Mouse (Mus musculus) right cerebral cortex, postnatal 4 days (tissue): ENCODE measurements at regions not wholly inside any gene's neighbourhood (a gene's known extent, or its start where the extent isn't known, plus 50 kb on each side); places are given as distances from the start of the nearest gene placed in this dataset.
"Not testable (repeated sequence)": the region's sequence is repeated elsewhere in the genome, so short reads cannot be mapped to it uniquely, and the experiment has no call there.

Experiments used
- DNase-seq: peaks from one replicate; pipeline ENCODE4 v3.0.0-alpha.2; 2022

GRCm38 (mm10) chr16:55168433-55168832 lies 129.4 kb downstream of the Zpld1 start:
- DNase-seq: no peak

- no peak for DNase-seq
Observed at GRCm38 (mm10) chr16:55166181-55166848, 131.5 kb downstream of the Zpld1 start.

DNA sequence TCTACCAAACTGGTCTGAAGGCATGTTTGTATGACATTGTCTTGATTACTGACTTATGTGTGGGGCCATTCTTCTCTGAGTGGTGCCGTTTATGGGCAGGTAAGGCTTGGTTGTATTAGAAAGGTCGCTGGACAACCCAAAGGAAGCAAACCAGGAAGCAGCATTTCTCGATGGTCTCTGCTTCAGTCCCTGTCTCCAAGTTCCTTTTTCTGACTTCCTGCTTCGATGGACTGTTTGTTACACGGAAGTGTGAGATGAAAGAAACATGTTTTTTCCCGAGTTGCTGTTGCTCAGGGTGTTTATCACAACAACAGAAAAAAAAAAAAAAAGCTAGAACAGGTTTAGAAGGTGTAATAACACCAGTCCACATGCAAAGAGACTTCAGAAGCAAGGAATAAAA lies 134.9 kb downstream of the Zpld1 start:
- DNase-seq: no peak

DNA sequence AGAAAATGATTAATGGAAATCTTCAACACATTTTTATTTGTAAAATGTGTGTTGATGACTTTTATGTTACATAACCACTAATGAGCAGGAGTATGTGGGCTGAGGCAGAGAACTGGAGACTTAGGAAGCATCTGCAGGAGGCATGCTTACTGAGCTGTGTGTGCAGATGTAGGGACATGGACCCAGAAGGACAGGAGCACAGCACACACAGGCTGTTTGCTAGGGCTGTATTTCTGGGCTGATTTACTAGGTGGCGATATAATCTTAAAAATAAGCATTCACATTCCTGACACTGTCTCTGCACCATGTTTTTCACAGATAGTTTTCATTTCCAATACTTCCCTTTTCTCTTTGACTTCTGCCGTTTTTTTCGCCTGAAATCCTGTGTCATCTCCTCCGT lies 146.1 kb downstream of the Zpld1 start:
- peak; percentile 5 for DNase-seq

DNA sequence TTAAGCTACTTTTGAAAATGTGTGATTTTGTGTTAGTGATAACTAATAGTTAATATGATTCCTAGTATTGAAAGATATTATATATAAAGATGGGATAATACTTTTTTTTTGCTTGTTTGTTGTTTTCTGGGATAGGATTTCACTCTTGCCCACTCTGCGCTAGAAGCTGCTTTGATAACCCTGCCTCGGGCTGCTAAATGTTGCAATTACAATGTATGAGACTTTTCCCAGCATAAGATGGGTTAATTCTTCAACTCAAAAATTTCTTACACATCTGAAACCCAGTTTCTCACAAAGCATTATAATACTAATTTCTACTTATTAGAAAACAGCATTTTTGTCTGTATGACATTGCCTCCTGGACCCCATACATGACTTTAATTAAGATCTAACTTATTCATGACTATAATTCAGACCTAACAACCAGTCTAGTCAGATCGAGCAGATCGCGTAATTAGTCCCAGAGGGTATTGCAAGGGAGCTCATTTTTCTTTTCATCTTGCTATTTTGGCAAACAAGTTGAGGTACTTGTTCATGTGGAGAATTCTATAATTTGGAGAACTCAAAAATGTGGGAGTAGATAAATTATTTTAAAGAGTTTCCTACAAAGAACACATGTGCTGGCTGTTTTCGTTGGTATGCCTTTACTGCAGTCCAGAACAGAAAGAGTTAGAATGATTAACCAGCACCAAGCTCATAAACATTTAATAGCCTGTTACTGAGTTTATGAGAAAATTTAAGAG lies 155.2 kb downstream of the Zpld1 start:
- DNase-seq: no peak

DNA sequence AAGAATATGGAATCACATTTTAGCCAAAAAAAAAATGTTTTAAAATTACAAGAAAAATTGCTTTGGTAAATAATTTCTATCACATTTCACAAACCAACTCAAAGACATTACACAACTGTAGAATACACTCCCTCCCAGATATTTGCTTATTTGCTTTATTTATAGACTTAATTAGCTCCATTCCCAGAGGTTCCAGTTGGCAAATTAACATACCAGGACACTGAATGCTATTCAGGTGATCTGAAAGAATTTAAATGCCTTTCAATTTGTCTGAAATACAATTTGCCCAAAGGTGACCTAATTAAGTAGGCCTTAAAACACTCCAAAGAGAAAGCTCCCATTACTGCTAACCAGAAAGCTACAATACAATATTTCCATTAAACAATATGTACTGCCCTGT lies 162.8 kb downstream of the Zpld1 start:
- no peak for DNase-seq

DNA sequence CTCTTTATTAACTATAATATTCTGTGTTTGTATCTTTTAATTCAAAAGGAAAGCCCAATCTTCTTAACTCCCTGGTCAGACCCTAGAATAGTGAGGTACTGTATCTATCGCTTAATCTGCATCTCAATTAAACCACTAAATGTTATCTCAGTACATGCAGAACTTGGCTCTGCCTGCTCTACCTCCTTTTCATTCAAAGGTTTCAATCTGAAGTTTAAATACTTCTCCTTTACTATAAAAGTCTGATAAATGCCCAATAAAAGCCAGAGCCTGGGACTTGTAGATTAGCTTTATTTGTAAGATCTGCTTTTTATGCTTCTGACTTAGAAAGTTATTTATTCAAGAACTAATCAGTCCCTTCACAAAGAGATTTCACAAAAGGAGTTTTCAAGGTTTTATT lies 200.1 kb downstream of the Zpld1 start:
- DNase-seq: no peak

DNA sequence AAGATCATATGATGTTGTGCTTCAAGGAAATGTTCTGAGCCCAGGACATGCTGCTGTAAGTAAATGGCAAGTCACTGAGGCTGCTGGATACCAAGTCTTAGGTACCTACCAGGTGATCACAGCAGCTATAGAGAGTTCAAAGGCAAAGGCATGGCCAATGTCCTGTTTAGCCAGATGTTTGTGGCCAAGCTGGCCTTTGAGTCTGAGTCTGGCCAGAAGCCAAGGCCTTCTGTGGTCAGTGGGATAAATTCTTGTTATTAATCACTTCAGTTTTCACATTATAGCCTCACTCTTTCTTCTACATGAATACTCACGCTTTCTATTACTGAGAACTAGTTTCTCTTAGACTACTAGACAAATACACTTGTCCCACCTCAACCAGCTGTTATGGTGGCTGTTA lies 210.3 kb downstream of the Zpld1 start:
- no peak for DNase-seq

GRCm38 (mm10) chr16:55076172-55076571 lies 221.6 kb downstream of the Zpld1 start:
- DNase-seq: no peak

DNA sequence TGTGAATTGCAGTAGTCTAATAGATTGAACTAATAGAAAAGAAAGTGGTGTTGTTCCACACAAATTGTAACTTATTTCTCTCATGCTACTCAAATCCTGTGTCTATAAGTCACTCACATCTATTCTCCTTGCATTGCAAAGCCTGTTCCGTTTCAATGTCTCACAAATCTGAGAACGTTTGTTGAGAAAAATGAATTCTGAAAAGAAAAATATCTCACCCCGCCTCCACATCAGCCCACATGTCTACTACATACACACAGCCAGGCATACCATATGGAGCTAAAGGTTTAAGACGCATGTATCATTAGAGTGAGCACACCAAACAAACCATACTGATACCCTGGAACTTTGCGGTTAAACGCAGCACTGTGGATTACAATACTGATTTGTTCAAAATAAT lies 258.0 kb downstream of the Zpld1 start:
- DNase-seq: no peak

GRCm38 (mm10) chr16:55001661-55002289 lies 296.0 kb downstream of the Zpld1 start:
- DNase-seq: no peak

DNA sequence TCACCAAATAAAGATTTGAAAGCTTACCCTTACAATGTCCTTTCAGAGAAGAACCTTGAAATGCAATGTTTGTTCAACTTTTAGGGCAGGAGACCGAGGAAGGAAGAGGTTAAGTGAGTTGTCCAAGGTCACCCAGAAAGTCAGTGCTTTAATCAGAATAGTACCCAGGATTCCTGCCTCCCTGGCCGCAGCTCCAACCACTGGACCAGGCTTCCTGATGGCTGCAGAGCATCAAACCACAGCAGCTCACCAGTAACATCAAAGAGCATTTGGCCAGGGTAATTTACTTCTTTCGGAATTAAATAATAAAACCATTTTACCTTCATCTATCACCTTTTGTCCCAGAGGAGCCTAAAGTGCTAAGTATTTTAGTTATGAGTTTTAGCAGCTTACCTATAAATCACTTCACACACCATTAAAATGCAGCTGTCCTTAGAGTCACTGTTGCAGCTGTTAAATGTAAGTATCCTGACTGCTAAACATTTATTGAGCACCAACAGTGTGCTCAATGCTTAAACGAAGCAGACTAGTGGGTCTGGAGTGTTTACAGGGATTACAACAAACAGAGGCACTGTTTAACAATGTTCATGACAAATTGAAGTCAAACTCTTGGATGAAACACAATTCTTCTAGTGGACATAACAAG lies 306.1 kb downstream of the Zpld1 start:
- DNase-seq: no peak

GRCm38 (mm10) chr16:54983759-54984218 lies 314.0 kb downstream of the Zpld1 start:
- DNase-seq: peak; percentile 77

DNA sequence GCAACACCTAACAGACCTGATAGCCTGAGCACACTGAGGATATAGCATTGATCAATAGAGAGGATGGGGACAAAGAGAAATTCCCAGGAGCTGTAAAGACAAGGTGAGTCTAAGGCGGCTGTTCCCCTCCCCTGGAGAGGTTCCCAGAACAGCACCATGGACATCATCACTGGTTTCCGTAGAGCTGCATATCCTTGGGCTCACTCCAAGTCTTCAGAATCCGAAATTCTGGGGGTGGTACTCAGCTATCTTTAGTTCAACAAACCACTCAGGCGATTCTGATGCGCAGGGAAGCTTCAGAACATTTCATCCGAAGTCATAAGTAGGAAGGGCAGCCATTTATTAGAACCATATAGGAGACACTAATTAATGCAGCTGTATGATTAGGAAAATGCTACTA lies 327.4 kb downstream of the Zpld1 start:
- no peak for DNase-seq

DNA sequence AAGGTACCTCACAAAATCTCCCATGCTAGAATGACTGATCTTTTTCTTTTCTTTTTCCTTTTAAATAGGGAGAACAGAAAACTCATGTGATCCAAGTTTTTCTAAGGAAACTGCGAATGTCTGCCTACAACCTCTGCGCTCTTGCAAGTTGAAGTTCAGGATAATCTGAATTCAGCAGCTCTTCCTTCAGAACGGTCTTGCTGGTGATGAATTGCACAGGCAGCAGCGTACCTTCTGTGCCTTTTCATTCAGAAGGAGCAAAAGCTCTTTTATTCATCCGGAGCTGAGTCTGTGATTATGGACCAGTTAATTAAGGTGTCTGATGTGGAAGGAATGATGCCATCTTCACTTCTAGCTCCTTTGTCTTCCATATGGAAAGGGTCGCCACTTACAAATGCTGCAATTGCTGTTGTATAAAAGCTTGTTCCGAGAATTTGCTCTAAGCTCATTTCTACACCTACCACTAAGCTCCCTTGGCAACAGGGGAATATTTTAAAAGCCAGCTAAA lies 353.9 kb downstream of the Zpld1 start:
- DNase-seq: no peak

GRCm38 (mm10) chr16:54928259-54928658 lies 369.5 kb downstream of the Zpld1 start:
- DNase-seq: peak; percentile 8

DNA sequence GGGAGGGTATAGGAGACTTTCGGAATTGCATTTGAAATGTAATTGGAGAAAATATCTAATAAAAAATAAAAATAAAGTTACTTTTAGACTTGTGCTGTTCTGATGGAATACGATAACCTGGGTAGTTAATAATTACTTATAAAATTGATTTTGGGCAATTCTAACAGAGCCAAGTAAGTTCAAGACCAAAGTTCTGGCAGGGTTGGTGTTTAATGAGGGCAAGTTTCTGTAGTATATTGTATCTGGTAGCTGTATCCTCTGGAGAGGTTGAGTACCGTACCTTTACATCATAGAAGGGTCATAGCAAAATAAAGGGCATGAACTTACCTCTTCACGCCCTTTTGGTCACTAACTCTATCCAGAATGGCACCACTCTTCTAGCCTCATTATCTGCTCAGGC lies 394.9 kb downstream of the Zpld1 start:
- DNase-seq: no peak

DNA sequence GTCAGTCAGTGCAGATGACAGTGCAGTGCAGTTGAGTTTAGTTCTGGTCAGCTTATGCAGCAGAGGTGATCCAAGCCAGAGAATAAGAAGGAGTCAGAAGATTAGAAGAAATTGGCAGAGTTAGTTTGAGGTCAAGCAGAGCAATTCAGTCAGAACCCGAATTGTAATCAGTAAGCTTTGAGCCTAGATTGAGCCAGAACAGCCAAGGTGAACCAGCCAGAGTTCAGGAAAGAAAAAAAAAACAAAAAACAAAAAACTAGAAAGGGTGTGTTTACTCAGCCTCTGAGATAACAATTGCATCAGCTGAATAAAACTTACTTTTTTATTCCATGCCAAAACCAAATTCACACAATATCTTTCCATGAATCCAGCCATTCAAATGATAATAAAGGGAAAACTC lies 396.3 kb downstream of the Zpld1 start:
- no peak for DNase-seq

- DNase-seq: no peak
Observed at GRCm38 (mm10) chr16:54894661-54895060, 403.1 kb downstream of the Zpld1 start.

DNA sequence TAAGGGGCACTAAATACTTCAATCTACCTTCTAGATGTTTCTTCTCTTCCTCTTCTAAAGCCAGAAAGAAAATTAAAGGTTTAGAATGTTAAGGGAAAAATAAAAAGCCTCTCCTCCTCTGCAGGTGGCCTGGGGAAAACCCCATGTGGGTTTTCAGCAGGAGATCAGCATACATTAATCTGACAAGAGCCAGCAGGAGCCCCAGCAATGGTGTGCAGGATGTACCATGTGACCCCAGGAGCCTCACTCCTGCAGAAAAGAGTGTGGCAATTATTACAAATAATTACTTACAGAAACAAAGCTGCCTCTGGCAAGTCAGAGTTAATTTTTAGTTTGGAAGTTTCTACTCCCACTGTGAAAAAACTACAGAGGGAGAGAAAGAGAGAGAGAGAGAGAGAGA lies 440.4 kb downstream of the Zpld1 start:
- no peak for DNase-seq

GRCm38 (mm10) chr16:54842996-54843395 lies 454.8 kb downstream of the Zpld1 start:
- not testable (repeated sequence) for DNase-seq
